Mouse (Mus musculus): Measurements from ENCODE around the gene Ankrd49. TPM values are rescaled to one million over a fixed set of nuclear protein-coding genes. Genes with fewer than 3 reads are reported as not detected.

The Ankrd49 gene
- total RNA-seq, 2 experiments from 2014 or later = 6.5 to 9.4 TPM

- intact Hi-C loops (cut with DNase I) = no loop called here
- Histone ChIP-seq H3K27ac (no peak overlapping the region), H3K4me3 (no peak overlapping the region)
- no peak for DNase-seq
- TF ChIP-seq CTCF (IDR thresholded peaks at IDR 0.05) = no peak
These were observed 53.6 kb downstream of the Ankrd49 start for GRCm38 (mm10) chr9:14730941-14731541.

Other genes with a start within 250 kb of the Ankrd49 start
- gene Amotl1, start 139.8 kb downstream of the Ankrd49 start, total RNA-seq (2021) = 100 to 1,000 TPM; 397 to 399 TPM
- under 1 TPM in 1 of 2 experiments, not detected in 1; 0.11 TPM for gene Piwil4, start 44.1 kb downstream of the Ankrd49 start, total RNA-seq (2021)
- under 1 TPM; 0.20 to 0.28 TPM for gene Fut4, start 32.5 kb downstream of the Ankrd49 start, total RNA-seq (2021)
- gene 1700012B09Rik, start 13.8 kb downstream of the Ankrd49 start, total RNA-seq (2021) = not detected
- 10 to 100 TPM in 1 of 2 experiments, 1 to 10 TPM in 1; 8.9 to 12.7 TPM for gene Mre11a, start 202 bp downstream of the Ankrd49 start, total RNA-seq (2021)
- not detected for gene Gpr83, start 75.4 kb upstream of the Ankrd49 start, total RNA-seq (2021)
- not detected for gene Izumo1r, start 119.1 kb upstream of the Ankrd49 start, total RNA-seq (2021)

Data from gastrocnemius, adult 2 months (tissue).